Mouse (Mus musculus) yolk sac, embryonic 10.5 days (tissue): ENCODE results near the gene Mpnd.
A peak's percentile ranks its signal among the peaks of the same experiment; 100 is the strongest.

Experiments used
- DNase-seq: peaks from one replicate; pipeline ENCODE4 v3.0.0-alpha.2; 2017; ENCODE audit warnings: low spot score

The Mpnd gene

DNA sequence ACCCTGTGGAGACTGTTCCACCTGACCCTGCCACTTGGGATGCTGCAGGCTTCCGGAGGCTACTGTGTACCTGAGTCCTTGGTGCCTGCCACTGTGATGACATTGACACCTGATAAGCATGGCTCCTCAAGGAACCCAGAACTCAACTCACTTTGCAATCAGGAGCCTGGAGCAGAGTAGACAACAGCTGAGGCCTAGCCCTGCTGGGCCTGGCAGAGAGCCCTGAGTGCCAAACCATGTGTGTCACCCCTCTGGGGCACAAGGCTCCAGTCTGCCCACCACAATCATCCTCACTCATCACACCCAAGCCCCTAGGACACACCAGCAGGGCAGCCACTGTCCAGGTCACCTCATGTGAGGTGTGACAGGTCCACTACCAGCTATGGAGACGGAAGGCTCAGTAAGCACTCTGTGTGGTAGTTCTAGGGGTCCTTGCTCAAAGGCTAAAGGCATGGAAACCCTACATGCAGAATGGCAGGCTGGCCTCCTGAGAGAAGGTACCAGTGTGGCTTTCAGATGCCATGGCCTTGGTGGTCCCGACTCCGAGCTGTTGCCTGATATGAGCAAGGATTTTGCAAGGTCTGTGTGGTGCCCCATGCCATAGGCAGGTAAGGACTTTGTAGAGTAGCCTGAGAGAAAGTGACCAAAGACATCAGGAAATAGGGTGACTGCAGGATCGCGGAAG lies 15.0 kb downstream of the Mpnd start:
- DNase-seq: no peak

DNA sequence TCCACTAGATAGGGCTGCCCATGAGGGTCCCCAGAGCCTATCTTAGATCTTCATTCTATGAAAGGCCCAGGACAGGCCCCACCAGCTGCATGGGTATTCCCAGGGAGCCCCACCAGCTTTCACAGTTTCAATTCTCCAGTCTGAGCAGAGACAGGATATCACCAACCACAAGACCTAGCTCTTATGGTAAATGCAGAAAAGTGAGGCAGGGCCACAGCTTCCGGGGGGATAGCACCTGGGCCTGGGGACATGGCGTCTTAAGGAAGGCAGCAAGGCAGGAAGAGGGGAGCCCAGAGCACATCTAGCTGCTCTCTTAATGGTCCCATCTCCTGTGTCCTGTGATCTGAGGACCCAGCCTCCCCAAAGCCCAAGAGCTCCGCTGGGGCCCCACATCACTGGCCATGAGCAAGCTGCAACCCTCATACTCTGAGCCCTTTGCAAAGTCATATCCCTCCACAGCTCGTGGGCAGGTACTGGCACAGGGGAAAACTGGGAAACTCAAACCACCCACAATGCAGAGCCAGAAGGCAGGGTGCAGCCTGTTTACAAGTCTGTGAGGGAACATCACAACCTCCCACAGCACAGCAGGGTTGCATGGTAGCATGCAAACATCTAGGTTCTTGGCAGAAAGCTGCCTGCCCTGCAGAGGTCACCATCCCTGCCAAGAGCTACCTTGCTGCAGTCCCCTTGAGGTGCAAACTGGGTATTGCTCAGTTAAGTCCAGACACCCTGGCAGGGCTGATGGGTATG lies 15.8 kb downstream of the Mpnd start:
- no peak for DNase-seq

DNA sequence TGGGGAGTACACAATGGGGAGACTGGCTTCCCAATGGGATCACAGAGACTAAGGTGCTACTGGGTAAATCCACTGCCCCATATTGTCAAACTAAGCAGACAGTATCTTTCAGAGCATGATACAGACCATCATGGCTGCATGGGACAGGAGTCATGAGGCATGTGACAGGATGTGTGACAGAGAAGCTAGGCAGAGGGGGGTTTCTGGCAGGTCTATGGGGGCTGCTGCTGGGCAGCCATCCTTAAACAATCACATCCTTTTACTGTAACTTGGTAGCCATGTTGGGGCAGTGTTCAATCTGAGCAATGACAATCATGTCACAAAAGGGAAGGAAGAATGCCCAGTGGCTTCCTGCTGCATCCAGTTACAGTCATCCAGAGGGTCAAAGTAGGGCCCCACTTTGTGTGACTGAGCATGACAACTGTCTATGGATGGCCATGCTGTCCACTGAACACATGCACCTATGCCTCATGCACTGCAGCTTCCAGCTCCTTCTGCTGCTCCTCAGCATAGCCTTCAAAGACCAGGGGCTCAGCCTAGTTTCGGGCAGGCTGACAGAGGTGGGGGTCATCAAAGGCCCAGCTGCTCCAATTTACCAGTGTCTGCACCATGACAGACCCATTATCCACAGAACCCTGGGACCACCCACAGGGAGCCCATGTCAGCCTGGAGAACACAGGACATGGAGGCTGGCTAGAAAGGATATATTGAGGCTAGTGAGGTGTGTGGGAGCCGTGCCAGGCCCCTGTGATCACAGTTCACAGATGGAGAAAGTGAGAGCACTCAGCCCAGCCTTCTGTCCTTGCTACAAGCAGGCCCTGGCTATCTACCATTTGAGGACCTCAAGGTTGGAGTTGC lies 16.8 kb downstream of the Mpnd start:
- no peak for DNase-seq

DNA sequence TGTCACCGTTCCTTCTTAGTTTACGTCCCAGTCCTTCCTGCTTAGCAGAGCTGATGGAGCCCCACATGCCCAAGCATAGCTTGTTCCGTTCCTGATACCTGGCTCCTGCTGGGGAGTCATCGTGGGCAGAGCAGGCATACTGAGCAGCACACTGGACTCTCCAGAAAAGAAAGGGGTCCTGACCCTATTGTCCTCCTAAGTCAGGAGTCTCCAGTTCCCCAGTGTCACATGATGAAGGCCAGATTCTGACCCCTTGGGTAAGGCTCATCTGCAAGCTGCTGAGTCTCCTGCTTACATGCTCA lies 17.4 kb downstream of the Mpnd start:
- DNase-seq: no peak

DNA sequence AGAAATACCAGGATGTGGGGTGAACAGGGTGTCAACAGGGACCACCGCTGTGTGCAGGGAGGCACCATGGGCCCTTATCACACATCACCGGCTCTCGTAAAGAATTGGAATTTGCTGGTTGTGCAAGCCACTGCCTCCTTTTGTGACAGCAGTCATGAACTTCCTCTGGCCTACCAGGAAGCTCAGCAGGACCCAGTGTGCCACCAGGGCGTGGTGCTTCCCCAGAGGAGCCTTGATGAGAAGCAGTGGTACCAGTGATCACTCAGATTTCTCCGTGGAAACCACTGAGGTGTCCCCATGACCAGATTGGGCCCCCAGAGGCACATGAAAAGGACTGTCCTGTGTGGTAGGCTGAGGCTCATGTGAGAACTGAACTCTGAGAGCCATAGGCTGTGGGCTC lies 17.9 kb downstream of the Mpnd start:
- no peak for DNase-seq

DNA sequence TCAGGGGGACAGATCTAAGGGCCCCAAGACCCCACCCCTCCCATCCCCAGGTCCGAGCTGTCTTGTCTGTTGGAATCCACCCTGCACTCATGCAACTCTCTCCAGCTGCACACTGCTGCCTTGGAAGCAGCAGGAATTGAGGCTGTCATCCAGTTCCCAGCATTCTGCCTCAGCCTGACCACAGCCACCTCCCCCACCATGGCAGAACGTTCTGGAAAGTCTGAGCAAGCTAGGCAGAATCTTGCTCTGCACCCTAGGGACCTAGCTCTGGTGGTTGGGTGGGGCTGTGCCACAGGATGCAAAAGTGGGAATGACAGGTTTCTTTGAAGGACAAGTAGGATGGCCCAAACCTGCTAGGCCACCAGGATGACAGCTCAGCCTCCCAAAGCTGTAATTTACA lies 19.0 kb downstream of the Mpnd start:
- DNase-seq: no peak

DNA sequence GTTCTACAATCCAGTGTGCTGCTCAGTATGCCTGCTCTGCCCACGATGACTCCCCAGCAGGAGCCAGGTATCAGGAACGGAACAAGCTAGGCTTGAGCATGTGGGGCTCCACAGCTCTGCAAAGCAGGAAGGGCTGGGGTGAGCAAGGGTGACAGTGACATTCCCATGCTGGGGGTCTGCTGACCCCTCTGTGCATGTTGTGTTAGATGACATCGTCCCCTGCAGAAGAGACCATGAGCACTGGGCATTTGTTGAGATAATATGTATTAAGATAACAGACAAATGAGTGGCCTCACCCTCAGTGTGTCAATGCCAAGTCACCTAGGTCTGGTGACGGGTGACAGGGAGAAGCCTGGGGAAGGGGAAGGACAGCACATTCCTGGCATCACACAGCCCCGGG lies 19.4 kb downstream of the Mpnd start:
- DNase-seq: no peak

DNA sequence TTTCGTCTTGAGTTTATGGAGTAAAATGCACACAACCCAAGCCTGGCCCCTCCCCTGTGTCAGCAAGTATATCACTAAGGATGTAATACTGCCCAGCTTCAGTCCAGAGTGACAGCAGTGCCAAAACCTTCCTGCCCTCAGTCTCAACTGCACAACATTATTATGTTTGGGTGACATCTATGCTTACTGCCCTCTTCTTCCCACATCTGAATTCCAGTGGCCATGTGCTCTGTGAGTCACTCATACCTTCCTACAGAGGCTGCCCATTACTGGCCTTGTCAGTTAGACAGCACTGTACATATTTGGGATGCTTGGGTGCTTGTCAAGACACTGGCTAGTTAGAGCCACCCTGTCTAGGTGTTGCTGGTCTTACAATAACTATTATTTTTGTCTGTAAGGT lies 20.8 kb downstream of the Mpnd start:
- DNase-seq: no peak

DNA sequence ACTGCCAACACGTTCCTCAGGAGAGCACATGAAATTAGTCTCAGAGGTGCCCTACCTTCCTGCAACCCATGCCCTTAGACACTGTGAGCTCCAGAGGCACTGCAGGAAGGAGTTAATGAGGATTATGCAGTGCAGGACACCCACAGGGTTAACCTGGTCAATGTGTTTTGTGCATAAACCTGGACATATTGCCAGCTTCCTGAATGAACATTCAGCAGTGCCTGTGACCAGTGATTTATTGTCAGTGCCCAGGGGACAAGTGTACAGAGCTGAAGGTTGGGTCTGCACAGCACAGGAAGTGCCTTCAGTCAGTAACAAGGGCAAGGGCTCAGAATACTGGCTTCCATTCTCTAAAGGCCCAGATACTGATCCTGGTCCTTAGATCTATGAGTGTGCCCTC lies 21.4 kb downstream of the Mpnd start:
- DNase-seq: no peak

DNA sequence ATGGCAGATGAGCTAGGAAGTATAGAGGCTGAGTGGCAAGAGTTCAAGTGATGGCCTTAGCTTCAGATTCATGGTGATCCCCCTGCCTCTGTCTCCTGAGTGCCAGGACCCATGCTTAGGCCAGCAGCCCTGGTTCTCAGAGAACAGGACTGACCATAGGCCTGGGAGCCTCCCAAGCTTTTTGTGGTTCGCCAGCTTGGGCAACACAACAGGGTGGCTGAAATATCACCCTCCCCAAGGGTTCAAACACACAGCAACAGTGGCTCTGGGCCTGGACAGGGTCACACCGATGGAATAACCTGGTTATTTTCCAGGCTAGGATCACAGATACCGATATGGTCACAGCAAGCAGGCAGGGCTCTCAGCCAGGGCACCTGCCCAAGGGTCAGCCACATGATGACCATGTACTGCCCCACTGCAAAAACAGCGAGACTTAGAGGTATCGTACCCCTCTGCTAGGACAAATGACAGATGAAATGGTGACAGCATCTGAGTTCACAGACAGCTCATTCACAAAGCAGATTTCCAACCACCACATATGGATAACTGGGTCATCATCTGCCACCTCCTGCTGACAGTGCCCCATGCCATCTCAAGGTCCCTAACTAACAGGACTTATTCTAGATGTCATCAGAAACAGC lies 22.4 kb downstream of the Mpnd start:
- DNase-seq: no peak

DNA sequence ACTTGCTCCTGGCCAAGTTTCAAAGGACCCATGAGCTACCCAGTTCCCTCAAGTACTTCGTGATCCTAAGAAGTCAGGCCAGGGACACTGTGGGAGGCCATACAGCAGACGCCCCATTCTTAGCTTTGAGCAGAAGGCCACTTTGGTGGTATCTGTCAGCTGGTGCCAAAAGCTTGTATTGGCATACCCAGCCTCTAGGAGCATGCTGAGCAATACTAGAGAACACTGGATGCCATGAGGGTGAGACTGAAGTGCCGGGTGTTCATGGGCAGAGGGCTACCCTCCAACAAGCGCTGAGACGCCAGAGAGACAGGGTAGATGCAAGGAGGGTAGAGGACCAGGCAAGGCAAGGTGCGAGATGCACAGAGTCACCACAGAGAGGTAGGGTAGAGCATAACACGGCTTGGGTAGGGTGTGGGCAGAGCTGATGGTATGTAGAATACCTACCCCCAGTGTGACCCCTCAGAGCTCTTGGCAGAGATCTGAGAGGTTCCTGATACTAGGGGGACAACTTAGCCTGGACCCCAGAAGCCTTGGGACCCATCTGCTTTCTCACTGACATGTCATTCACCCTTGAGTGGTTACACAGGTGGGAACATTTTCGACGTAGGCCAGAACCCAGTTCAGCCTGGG lies 24.8 kb downstream of the Mpnd start:
- no peak for DNase-seq

DNA sequence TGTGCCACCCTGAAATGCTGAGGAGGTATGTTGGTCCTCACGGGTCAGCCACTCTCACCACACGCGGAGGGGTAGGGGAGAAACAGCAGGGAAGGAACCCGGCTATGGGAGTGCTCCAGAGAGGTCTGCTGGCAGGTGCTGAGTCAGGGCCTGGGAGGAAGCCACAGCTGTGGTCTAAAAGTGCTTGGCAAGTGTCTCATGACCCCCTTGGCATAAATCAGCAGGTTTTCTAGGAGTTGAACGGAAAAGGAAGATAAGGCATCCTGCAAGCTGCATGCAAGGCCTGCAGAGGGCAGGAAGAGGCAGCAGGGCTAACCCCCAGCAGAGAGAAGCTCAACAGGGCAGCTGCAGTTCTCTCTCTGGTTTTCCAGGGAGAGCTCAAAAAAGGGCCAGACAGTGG lies 25.4 kb downstream of the Mpnd start:
- DNase-seq: no peak

DNA sequence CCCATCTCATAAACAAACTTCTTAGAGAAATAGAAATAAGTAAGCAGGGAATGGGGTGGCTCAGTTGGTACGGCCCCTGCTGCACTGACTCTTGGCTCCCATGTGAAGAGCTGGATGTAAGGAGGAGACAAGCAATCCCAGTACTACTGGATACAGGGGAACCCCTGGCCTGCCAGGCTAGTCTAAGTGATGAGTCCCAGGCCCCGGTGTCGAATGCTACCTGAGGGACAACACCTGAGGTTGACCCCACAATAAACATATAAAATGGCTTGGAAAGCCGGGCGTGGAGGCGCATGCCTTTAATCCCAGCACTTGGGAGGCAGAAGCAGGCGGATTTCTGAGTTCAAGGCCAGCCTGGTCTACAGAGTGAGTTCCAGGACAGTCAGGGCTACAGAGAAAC lies 25.9 kb downstream of the Mpnd start:
- DNase-seq: no peak

DNA sequence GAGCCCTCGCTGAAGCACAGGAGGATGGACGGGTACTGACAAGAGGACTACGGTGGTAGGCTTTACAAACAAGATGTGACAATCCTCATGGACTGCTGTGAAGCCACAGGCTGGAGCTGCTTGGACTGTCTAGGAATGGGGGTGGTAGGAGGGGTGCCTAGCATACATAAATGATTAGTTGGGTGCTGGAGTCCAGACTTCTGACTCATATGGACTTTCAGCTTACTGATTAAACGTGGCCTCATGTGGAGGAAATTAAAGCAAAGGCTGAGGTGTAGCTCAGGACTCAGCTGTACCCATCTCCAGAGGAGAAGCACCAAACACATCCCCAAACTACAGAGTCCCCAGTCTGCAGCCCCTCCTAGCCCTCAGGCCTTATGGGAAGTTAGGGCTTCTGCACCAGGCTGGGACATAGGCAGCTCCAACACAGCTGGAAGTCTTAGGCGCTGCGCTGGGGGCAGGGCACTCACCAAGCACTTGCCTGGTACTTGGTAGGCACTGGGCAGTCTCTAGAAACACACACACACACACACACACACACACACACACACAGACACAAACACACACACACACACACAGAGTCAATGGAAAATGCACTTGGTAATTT lies 26.7 kb downstream of the Mpnd start:
- DNase-seq: no peak

DNA sequence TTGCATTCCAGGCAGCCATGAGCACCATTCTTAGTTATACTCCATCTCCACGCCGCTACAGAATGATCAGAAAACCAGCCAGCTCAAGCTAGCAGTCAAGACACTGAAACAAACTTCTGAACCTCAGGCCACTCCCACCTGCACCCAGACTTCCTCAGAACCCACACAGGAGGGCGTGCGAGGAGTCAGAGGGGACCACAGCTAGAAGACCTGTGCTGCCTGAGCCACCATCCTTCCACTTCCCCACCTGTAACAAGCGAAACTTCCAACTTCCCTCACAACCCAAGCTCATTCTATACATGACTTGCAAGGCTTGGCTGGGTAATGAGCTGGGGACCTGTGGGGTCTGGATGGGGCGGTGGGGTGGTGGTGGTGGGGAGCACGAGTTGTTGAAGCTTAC lies 27.3 kb downstream of the Mpnd start:
- no peak for DNase-seq

DNA sequence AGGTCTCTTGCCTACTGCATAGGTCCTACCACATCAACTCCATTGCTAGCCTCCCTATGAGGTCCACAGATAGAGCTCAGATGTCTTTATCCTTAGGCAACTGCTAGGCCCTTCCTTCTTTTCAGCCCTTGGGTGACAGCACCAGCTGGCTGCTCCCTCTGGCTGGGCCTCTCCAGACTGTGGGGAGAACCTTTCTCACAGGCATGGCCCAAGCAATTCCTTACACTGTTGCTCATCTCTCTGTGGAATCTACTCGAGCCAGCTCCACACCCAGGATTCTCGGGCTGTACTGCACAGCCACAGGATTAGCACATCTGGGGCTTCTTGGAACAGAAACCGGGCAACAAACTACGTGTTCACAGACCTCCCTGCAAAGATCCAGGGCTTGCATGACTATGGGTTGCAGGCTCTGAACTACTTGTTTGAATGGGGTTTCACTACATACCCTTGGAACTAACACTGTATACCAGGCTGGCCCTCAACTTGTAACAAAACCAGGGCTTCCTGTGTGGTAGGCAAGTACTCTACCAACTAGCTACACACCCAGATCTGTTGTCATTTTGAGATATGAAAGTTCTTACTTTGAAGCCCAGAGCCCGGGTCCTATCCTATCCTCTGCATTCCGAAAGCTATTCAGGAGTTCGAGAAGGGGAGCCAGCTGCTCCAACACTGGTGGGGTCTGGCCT lies 28.7 kb downstream of the Mpnd start:
- DNase-seq: no peak

DNA sequence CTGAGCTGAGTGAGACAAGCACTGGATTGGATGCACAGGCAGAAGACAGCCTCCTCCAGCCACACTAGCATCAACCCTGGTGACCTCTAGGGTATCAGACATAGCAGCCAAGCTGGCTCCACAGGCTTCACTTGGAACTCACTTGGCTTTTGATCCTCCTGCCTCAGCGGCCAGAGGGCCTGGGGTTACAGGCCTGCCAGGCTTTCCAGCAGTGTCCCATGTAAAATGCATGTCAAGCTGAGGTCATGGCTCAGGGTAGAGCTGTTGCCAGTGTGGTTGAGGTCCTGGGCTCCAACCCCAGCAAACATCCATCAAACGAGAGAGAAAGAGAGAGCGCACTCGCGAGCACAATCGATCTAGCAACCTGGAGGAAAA lies 29.2 kb downstream of the Mpnd start:
- DNase-seq: no peak

DNA sequence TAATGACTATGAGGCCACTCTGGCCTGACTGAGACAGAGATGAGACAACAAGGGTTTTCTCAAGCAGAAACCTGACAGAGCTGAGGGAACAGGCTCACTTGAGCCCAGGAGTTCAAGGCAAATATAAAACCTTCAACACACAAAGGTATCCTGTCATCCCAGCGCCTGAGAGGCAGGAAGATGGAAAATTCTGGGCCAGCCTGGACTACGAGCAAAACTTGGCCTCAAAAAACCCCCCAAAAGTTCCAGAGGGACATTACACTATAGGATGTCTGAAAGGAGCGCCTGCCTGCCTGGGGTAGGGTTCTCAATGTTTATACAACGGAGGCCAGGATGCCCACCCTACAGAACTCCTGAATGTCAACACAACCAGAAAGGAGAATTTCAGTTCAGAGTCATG lies 29.7 kb downstream of the Mpnd start:
- no peak for DNase-seq

DNA sequence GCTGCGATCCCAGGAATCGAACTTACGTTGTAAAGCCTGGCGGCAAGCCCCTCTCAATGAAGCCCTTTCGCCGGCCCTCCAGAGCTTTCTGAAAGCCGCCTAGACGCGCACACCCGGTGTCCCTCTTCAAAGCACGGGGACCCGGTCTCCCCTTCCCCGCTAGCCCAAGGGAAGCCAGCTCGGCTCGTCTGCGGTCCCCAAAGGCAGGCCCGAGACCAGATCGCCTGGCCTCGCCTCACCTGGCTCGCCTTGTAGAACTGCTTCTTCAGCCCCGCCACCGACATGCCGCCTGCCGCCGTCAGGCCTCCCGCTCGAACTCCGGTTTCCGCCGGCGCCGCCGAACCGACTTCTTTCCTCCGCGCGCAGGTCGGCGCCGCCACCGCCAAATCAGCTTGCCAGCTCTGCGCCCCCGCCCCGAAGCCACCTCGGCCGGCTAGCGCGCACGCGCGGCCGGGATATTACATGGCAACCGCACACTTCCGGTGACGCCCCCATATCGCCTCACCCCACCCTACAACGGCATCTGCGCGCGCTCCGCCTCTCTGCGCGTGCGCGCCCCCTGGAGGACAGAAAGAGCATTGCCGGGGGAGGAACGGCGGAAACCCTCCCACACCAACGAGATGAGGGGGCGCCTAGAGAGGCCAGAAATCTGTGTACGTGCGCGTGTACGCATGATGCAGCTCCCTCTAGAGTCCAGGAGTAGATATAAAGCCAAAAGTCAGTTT lies 30.8 kb downstream of the Mpnd start, which contains the start of gene Sh3gl1:
Sh3gl1 (minus strand) TSS at position 460 of the 725 bp plus-strand sequence.
- DNase-seq: peak; percentile 97

DNA sequence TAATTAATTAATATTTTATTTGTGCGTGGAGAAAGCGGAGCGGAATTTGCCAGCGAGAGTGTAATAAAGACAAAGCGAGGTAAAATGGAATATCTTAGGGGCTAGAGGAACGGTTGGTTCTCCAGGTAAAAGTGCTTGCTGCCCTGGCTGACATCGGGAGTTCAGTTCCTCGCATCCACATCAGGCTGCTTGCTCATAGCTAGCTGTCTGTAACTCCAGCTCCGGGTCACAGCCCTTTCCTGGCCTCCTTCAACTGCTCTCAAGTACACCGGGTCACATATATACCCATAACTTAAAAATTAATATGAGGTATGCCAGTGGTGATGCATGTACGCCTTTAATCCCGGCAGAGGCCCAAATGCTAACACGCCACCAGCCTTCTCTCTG lies 31.4 kb downstream of the Mpnd start:
- no peak for DNase-seq
